Mouse (Mus musculus) gastrocnemius, postnatal 4 days (tissue): Measurements from ENCODE around the gene Hck. TPM values are rescaled to one million over a fixed set of nuclear protein-coding genes. Genes with fewer than 3 reads are reported as not detected.

ENCODE experiments used
- DNase-seq, 2 experiments: peaks; one replicate each; pipeline ENCODE4 v3.0.0; 2021 to 2022; ENCODE audit warnings: low spot score in 2 of 2, mixed read lengths in 2 of 2
- total RNA-seq, 2 experiments: library from RNA; stranded (reverse); gene quantifications; 2 replicates each; pipeline ENCODE4 v1.2.3; 2021

Hck gene
- total RNA-seq, 2 experiments from 2014 or later: 3.1 to 3.4 TPM

- DNase-seq: peak in 1 of 2 experiments; percentile 60
Observed at GRCm38 (mm10) chr2:153147715-153148114, 39.4 kb downstream of the Hck start.

- no peak for DNase-seq
Observed at GRCm38 (mm10) chr2:153149742-153150141, 41.5 kb downstream of the Hck start.

- DNase-seq: no peak
Observed at GRCm38 (mm10) chr2:153151026-153151425, 42.8 kb downstream of the Hck start.

- no peak for DNase-seq
Observed at GRCm38 (mm10) chr2:153151926-153152665, 43.8 kb downstream of the Hck start.

GRCm38 (mm10) chr2:153153033-153153450, 44.8 kb downstream of the Hck start:
- DNase-seq: no peak

- no peak for DNase-seq
Observed at GRCm38 (mm10) chr2:153157270-153157669, 49.0 kb downstream of the Hck start.

- DNase-seq: no peak
Observed at GRCm38 (mm10) chr2:153160133-153160532, 51.9 kb downstream of the Hck start.

- DNase-seq: peak; percentile 70 to 93
Observed at GRCm38 (mm10) chr2:153160844-153161683, 52.8 kb downstream of the Hck start, which contains the start of gene Tm9sf4. Tm9sf4 (plus strand) TSS chr2:153161303.

- DNase-seq: no peak
Observed at GRCm38 (mm10) chr2:153161684-153162080, 53.4 kb downstream of the Hck start.

GRCm38 (mm10) chr2:153167136-153167535, 58.9 kb downstream of the Hck start:
- DNase-seq: no peak

GRCm38 (mm10) chr2:153168134-153168820, 60.0 kb downstream of the Hck start:
- peak in 1 of 2 experiments; percentile 34 for DNase-seq

GRCm38 (mm10) chr2:153170490-153171224, 62.4 kb downstream of the Hck start:
- no peak for DNase-seq

- no peak for DNase-seq
Observed at GRCm38 (mm10) chr2:153171966-153172365, 63.7 kb downstream of the Hck start.

- DNase-seq: no peak
Observed at GRCm38 (mm10) chr2:153175995-153176570, 67.8 kb downstream of the Hck start.

- no peak for DNase-seq
Observed at GRCm38 (mm10) chr2:153177188-153177587, 68.9 kb downstream of the Hck start.

- DNase-seq: no peak
Observed at GRCm38 (mm10) chr2:153179126-153179860, 71.0 kb downstream of the Hck start.

GRCm38 (mm10) chr2:153179961-153180360, 71.7 kb downstream of the Hck start:
- DNase-seq: no peak

GRCm38 (mm10) chr2:153186176-153186591, 77.9 kb downstream of the Hck start:
- DNase-seq: no peak

- DNase-seq: no peak
Observed at GRCm38 (mm10) chr2:153187848-153188247, 79.6 kb downstream of the Hck start.

GRCm38 (mm10) chr2:153191242-153191641, 83.0 kb downstream of the Hck start:
- DNase-seq: no peak
